In the genomic region with DNA sequence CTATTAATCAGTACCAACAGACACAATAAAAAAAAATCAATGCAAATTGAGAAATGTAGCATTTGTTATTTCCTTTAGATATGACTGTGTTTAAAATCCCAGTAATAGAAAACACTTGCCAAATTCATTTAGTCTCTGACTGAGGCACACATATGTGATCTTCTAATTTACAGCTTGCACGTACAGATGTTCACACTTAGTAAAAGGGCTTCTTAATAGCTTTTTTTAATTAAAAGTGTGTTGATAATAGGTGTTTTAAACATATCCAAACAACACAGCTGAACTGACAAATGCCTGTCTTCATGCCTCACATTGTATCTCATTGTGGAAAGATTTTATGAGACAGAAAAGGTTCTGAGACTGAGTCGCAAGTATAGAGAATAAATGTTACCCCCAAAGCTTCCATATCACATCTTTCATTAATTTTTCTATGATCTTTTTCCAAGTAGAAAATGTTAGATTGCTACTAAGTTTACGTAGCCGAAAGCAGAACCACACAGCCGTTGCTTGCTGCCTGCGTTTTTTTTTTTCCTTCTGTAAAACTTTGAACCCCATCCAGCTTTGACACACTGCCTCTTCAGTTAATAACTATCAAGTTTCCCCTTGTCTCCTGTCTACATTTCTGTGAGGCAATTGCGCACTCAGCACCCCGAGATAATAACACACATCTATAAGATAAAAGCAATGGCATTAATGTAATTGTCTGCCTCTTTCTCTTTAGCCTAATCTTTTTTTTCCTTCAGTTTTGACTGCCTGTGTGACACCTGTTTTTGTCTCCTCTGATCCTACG, we compare ENCODE assay signal across 14 mouse cellular contexts.
DNase-seq lines count a peak whose midpoint lies in the region; ATAC-seq and TF ChIP-seq lines count a peak whose summit lies in the region.
"Had no signal": no experiment of that assay in that cellular context is flagged by ENCODE, and none has a peak within 500 bp of the region (broad histone marks: within the 10 kb centered on the region; RNA-seq: fewer than 3 reads in every experiment).

No protein-coding gene starts in this region.

- H3K4me1 ChIP-seq in heart, embryonic 13.5 days: peaks cover 26% of the 10 kb centered on the region
- H3K4me1 ChIP-seq in stomach, embryonic 16.5 days (ENCODE audit: control insufficient read depth, insufficient read depth, low read length): peaks cover 21% of the 10 kb centered on the region
- H3K4me1 ChIP-seq in stomach, postnatal 0 days (replicated peaks; ENCODE audit: control insufficient read depth, insufficient read depth): no peaks in the 10 kb centered on the region
- H3K4me1 ChIP-seq: liver, embryonic 13.5 days; midbrain, embryonic 15.5 days had no signal

- ATAC-seq in heart, embryonic 13.5 days (ENCODE audit: extremely low read depth, insufficient number of reproducible peaks, low FRiP score, low TSS enrichment): no peak
- ATAC-seq in stomach, embryonic 16.5 days (ENCODE audit: insufficient read depth, low FRiP score): no peak
- no peak for ATAC-seq in stomach, postnatal 0 days (ENCODE audit: low FRiP score, low TSS enrichment)
- ATAC-seq: midbrain, embryonic 15.5 days had no signal

- no peaks in the 10 kb centered on the region for H3K36me3 ChIP-seq in heart, embryonic 13.5 days
- H3K36me3 ChIP-seq in stomach, embryonic 16.5 days (ENCODE audit: control insufficient read depth, insufficient read depth, low read length): no peaks in the 10 kb centered on the region
- H3K36me3 ChIP-seq in stomach, postnatal 0 days (ENCODE audit: control insufficient read depth, insufficient read depth, low read length): no peaks in the 10 kb centered on the region
- H3K36me3 ChIP-seq: hindbrain, embryonic 10.5 days; liver, embryonic 13.5 days; midbrain, embryonic 15.5 days had no signal

- H3K9ac ChIP-seq in heart, embryonic 13.5 days: no peak overlapping the region
- no peak overlapping the region for H3K9ac ChIP-seq in stomach, embryonic 16.5 days (ENCODE audit: low read length)
- no peak overlapping the region for H3K9ac ChIP-seq in stomach, postnatal 0 days (ENCODE audit: low read length)
- H3K9ac ChIP-seq: liver, embryonic 13.5 days; midbrain, embryonic 15.5 days had no signal

- 0 out of 2 replicates have a peak overlapping the region, but pooled peaks have one; percentile 9 for H3K4me2 ChIP-seq in heart, embryonic 13.5 days
- peak overlapping the region; percentile 9; the same call in 1 of the 2 replicates for H3K4me2 ChIP-seq in stomach, embryonic 16.5 days (ENCODE audit: low read depth, low read length)
- no peak overlapping the region for H3K4me2 ChIP-seq in stomach, postnatal 0 days (replicated peaks; ENCODE audit: low read depth)
- H3K4me2 ChIP-seq: liver, embryonic 13.5 days; midbrain, embryonic 15.5 days had no signal

- H3K9me3 ChIP-seq in heart, embryonic 13.5 days: no peaks in the 10 kb centered on the region
- no peaks in the 10 kb centered on the region for H3K9me3 ChIP-seq in stomach, embryonic 16.5 days (replicated peaks; ENCODE audit: control insufficient read depth, low read length)
- H3K9me3 ChIP-seq in stomach, postnatal 0 days (ENCODE audit: control insufficient read depth, low read length): no peaks in the 10 kb centered on the region
- H3K9me3 ChIP-seq: hindbrain, embryonic 10.5 days; liver, embryonic 13.5 days; midbrain, embryonic 15.5 days had no signal

- no peak for TF ChIP-seq EP300 in stomach, postnatal 0 days (optimal IDR thresholded peaks at IDR 0.05)

- no peak overlapping the region for H3K4me3 ChIP-seq in heart, embryonic 13.5 days
- H3K4me3 ChIP-seq in stomach, embryonic 16.5 days (replicated peaks; ENCODE audit: low read length): no peak overlapping the region
- no peak overlapping the region for H3K4me3 ChIP-seq in stomach, postnatal 0 days (ENCODE audit: low read depth, low read length)
- H3K4me3 ChIP-seq: hindbrain, embryonic 10.5 days; liver, embryonic 13.5 days; midbrain, embryonic 15.5 days had no signal

- no peak for TF ChIP-seq CTCF in stomach, postnatal 0 days (IDR thresholded peaks at IDR 0.05; ENCODE audit: low read depth)

- H3K27me3 ChIP-seq in heart, embryonic 13.5 days (replicated peaks): peaks cover 22% of the 10 kb centered on the region
- H3K27me3 ChIP-seq in stomach, embryonic 16.5 days (ENCODE audit: control insufficient read depth, insufficient read depth, low read length): no peaks in the 10 kb centered on the region
- no peaks in the 10 kb centered on the region for H3K27me3 ChIP-seq in stomach, postnatal 0 days (ENCODE audit: control insufficient read depth, insufficient read depth, low read length)
- H3K27me3 ChIP-seq: liver, embryonic 13.5 days; midbrain, embryonic 15.5 days had no signal

- 39% methylated on average over 9 of the region's 9 CpGs for WGBS in heart, embryonic 13.5 days
- 35% methylated on average over 9 of the region's 9 CpGs for WGBS in stomach, embryonic 16.5 days
- WGBS in stomach, postnatal 0 days: 33% methylated on average over 9 of the region's 9 CpGs

- no peak overlapping the region for H3K27ac ChIP-seq in heart, embryonic 13.5 days (replicated peaks)
- no peak overlapping the region for H3K27ac ChIP-seq in stomach, embryonic 16.5 days (ENCODE audit: low read length)
- no peak overlapping the region for H3K27ac ChIP-seq in stomach, postnatal 0 days (replicated peaks)
- H3K27ac ChIP-seq: hindbrain, embryonic 10.5 days; liver, embryonic 13.5 days; midbrain, embryonic 15.5 days had no signal

- no peak for DNase-seq in heart, adult 9 months (ENCODE audit: low spot score in 2 of 2)
- DNase-seq in stomach, postnatal 0 days (ENCODE audit: low spot score): no peak
- DNase-seq in kidney, postnatal 36 days: peak; percentile 30 to 45
- DNase-seq in right cerebral cortex, postnatal 25 days: no peak
- DNase-seq in cerebellum, adult 8-10 months: no peak
- DNase-seq: heart, adult 18-20 months; layer of hippocampus, postnatal 36 days; liver, embryonic 13.5 days; retina, postnatal 1 day; thymus, adult 18-20 months had no signal

Comparison
In these comparisons a context has a peak if more than half of its experiments do, and no peak if none do; other contexts are left out.
1. DNase-seq: peak in kidney, postnatal 36 days (2 of 2); none in heart, adult 9 months (0 of 2), stomach, postnatal 0 days (single experiment), right cerebral cortex, postnatal 25 days (single experiment) and cerebellum, adult 8-10 months (single experiment).